Mouse (Mus musculus): ENCODE data around the gene Pax9. TPM values are rescaled to one million over a fixed set of nuclear protein-coding genes. Genes with fewer than 3 reads are reported as not detected.

Pax9 gene
- total and polyA plus RNA-seq, 3 experiments, result 0.06 TPM; not detected in 2

DNA sequence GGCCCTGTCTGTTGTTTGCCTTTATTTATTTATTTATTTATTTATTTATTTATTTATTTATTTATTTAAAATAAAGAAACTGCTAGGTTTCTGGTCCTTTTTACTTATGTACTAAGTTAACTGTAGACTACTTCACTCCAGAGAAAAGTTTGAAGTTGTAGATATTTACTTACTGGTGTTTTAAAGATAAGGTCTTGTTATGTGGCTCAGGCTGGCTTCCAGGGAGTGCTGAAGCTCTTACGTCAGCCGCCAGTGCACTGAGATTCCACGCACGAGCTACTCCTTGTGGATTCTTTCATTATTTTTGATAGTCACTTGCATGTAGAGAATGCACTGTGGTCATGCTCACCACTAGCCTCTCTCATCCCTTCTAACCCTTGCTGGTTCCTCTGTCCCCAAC, 45.5 kb downstream of the Pax9 start:
- no peak for DNase-seq (ENCODE audit: extremely low read depth)
- Histone ChIP-seq H3K9ac (ENCODE audit: insufficient read depth, low read depth) (no peak overlapping the region), H3K9me3 (replicated peaks; ENCODE audit: low read length) (no peaks in the 10 kb centered on the region), H3K27ac (ENCODE audit: insufficient read depth, low read depth) (no peak overlapping the region), H3K4me2 (ENCODE audit: insufficient read depth, low read depth, poor library complexity, severe bottlenecking) (no peak overlapping the region), H3K4me1 (ENCODE audit: control insufficient read depth in 1 of 2, insufficient read depth in 2 of 2) (no peaks in the 10 kb centered on the region), H3K4me3 (replicated peaks in 1 of 3; ENCODE audit: low read depth in 2 of 3, low read length in 2 of 3, poor library complexity in 1 of 3) (no peak overlapping the region), H3K36me3 (replicated peaks in 1 of 2; ENCODE audit: control insufficient read depth in 1 of 2, insufficient read depth in 1 of 2, low read length in 1 of 2) (no peaks in the 10 kb centered on the region), H3K27me3 (replicated peaks) (no peaks in the 10 kb centered on the region), H3K79me2 (replicated peaks; ENCODE audit: control insufficient read depth, extremely low read depth, insufficient read depth, poor library complexity, severe bottlenecking) (no peaks in the 10 kb centered on the region)
- dilution Hi-C loops (cut with MboI; ENCODE audit: extremely low pct_ligation_motif_present, extremely low pct_unique_long_range_greater_than_20kb, low sequenced_read_pairs), result no loop called here
- in situ Hi-C loops (cut with MboI; ENCODE audit: low pct_ligation_motif_present, low pct_unique_long_range_greater_than_20kb, low sequenced_read_pairs), result no loop called here
- TF ChIP-seq BHLHE40 (IDR thresholded peaks at IDR 0.05; ENCODE audit: low read depth, low read length) (no peak), JUND (conservative IDR thresholded peaks at IDR 0.05; ENCODE audit: low read depth, low read length) (no peak), IRF4 (IDR thresholded peaks at IDR 0.05; ENCODE audit: low read depth, low read length) (no peak), USF1 (IDR thresholded peaks at IDR 0.05; ENCODE audit: low read depth, low read length) (no peak)

Other genes with a start within 250 kb of the Pax9 start
- not detected in 2 replicates for gene Nkx2-1, start 154.9 kb upstream of the Pax9 start, total RNA-seq (2012; rRNA removed)
- not detected in 2 replicates for gene Nkx2-1, start 154.9 kb upstream of the Pax9 start, total RNA-seq (2014; rRNA removed)
- gene Nkx2-1, start 154.9 kb upstream of the Pax9 start, polyA plus RNA-seq (2012; ENCODE audit: insufficient read length, low read depth), result not detected in 2 replicates
- not detected in 2 replicates for gene Nkx2-9, start 78.5 kb upstream of the Pax9 start, total RNA-seq (2012; rRNA removed)
- not detected in 2 replicates for gene Nkx2-9, start 78.5 kb upstream of the Pax9 start, total RNA-seq (2014; rRNA removed)
- not detected in 2 replicates for gene Nkx2-9, start 78.5 kb upstream of the Pax9 start, polyA plus RNA-seq (2012; ENCODE audit: insufficient read length, low read depth)